Mouse (Mus musculus) gastrocnemius, postnatal 4 days (tissue): ENCODE measurements at regions not wholly inside any gene's neighbourhood (a gene's known extent, or its start where the extent isn't known, plus 50 kb on each side); places are given as distances from the start of the nearest gene placed in this dataset.

Source experiments
- DNase-seq, 2 experiments: peaks; one replicate each; pipeline ENCODE4 v3.0.0; 2021 to 2022; ENCODE audit warnings: low spot score in 2 of 2, mixed read lengths in 2 of 2

- no peak for DNase-seq
Measured at GRCm38 (mm10) chr5:118967718-118968117, 407.2 kb downstream of the Med13l start.

- no peak for DNase-seq
Measured at GRCm38 (mm10) chr5:118975147-118975546, 414.7 kb downstream of the Med13l start.

GRCm38 (mm10) chr5:118978921-118979630 is 418.6 kb downstream of the Med13l start:
- DNase-seq = no peak

- DNase-seq = no peak
Measured at GRCm38 (mm10) chr5:118981046-118981445, 420.6 kb downstream of the Med13l start.

GRCm38 (mm10) chr5:118984251-118984650 is 423.8 kb downstream of the Med13l start:
- DNase-seq = no peak

- DNase-seq = no peak
Measured at GRCm38 (mm10) chr5:118984797-118985408, 424.4 kb downstream of the Med13l start.

GRCm38 (mm10) chr5:118987376-118988000 is 427.0 kb downstream of the Med13l start:
- DNase-seq = no peak

GRCm38 (mm10) chr5:118999124-118999523 is 438.6 kb downstream of the Med13l start:
- no peak for DNase-seq

- peak in 1 of 2 experiments; percentile 16 for DNase-seq
Measured at GRCm38 (mm10) chr5:119005825-119006471, 445.5 kb downstream of the Med13l start.

GRCm38 (mm10) chr5:119010048-119010447 is 449.6 kb downstream of the Med13l start:
- no peak for DNase-seq

- no peak for DNase-seq
Measured at GRCm38 (mm10) chr5:119015181-119015580, 454.7 kb downstream of the Med13l start.

- no peak for DNase-seq
Measured at GRCm38 (mm10) chr5:119015606-119016255, 455.3 kb downstream of the Med13l start.

- no peak for DNase-seq
Measured at GRCm38 (mm10) chr5:119016420-119016819, 455.9 kb downstream of the Med13l start.

- no peak for DNase-seq
Measured at GRCm38 (mm10) chr5:119023947-119024346, 463.5 kb downstream of the Med13l start.

GRCm38 (mm10) chr5:119032051-119032450 is 471.6 kb downstream of the Med13l start:
- no peak for DNase-seq

- DNase-seq = no peak
Measured at GRCm38 (mm10) chr5:119044548-119044947, 484.1 kb downstream of the Med13l start.

- no peak for DNase-seq
Measured at GRCm38 (mm10) chr5:119047581-119047980, 487.1 kb downstream of the Med13l start.

GRCm38 (mm10) chr5:119052354-119052996 is 492.0 kb downstream of the Med13l start:
- no peak for DNase-seq

GRCm38 (mm10) chr5:119053738-119054137 is 493.3 kb downstream of the Med13l start:
- no peak for DNase-seq

GRCm38 (mm10) chr5:119054393-119054792 is 493.9 kb downstream of the Med13l start:
- no peak for DNase-seq

GRCm38 (mm10) chr5:119055430-119055829 is 495.0 kb downstream of the Med13l start:
- DNase-seq = peak in 1 of 2 experiments; percentile 18
